10 mouse cellular contexts compared by ENCODE assay signal in the genomic region with DNA sequence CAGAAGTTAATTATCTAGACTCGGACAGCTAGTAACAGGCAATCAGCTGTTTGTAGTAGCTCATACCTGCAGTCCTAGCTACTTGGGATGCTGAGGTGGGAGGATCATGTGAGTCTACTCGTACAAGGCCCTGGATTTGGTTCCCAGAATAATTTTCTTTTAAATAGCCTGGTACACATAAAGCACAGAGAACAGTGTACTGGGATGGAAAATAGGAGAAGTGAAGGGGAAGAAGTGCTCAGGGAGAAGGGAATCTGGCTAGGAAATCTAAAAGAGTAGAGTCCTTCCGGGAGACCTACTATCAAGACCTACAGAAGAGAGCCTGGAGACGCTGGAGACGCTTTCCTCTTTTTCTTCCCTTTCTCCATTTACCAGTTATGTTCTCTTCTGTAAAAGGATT. TPM values are rescaled to one million over a fixed set of nuclear protein-coding genes. Genes with fewer than 3 reads are reported as not detected.
DNase-seq lines count a peak whose midpoint lies in the region; ATAC-seq lines count a peak whose summit lies in the region.
"Had no signal": no experiment of that assay in that cellular context is flagged by ENCODE, and none has a peak within 500 bp of the region (broad histone marks: within the 10 kb centered on the region; RNA-seq: fewer than 3 reads in every experiment).

No protein-coding gene starts in this region.

- peak overlapping the region; percentile 93 for H3K4me2 ChIP-seq in liver, embryonic 11.5 days
- H3K4me2 ChIP-seq in forebrain, embryonic 11.5 days (ENCODE audit: low read depth, low read length, severe bottlenecking) = peak overlapping the region; percentile 72
- peak overlapping the region; percentile 57 for H3K4me2 ChIP-seq in limb, embryonic 11.5 days (ENCODE audit: low read depth, severe bottlenecking)
- peak overlapping the region; percentile 91 for H3K4me2 ChIP-seq in neural tube, embryonic 14.5 days (ENCODE audit: low read depth, low read length)

- H3K36me3 ChIP-seq in liver, embryonic 11.5 days (ENCODE audit: control insufficient read depth, insufficient read depth, low read length) = no peaks in the 10 kb centered on the region
- H3K36me3 ChIP-seq in forebrain, embryonic 11.5 days (ENCODE audit: control insufficient read depth, insufficient read depth, low read length) = no peaks in the 10 kb centered on the region
- no peaks in the 10 kb centered on the region for H3K36me3 ChIP-seq in limb, embryonic 11.5 days (ENCODE audit: control insufficient read depth, insufficient read depth, low read length)
- H3K36me3 ChIP-seq in neural tube, embryonic 14.5 days (ENCODE audit: control insufficient read depth, insufficient read depth, low read length) = no peaks in the 10 kb centered on the region

- 36% methylated on average over 5 of the region's 5 CpGs for WGBS in liver, embryonic 11.5 days
- 30% methylated on average over 5 of the region's 5 CpGs for WGBS in forebrain, embryonic 11.5 days
- 38% methylated on average over 5 of the region's 5 CpGs for WGBS in limb, embryonic 11.5 days
- 33% methylated on average over 5 of the region's 5 CpGs for WGBS in neural tube, embryonic 14.5 days

- H3K27me3 ChIP-seq in liver, embryonic 11.5 days (replicated peaks; ENCODE audit: control insufficient read depth, insufficient read depth, low read length) = no peaks in the 10 kb centered on the region; the same call in 1 of the 2 replicates
- H3K27me3 ChIP-seq in forebrain, embryonic 11.5 days (ENCODE audit: control insufficient read depth, insufficient read depth, low read length) = no peaks in the 10 kb centered on the region
- H3K27me3 ChIP-seq in limb, embryonic 11.5 days (ENCODE audit: control insufficient read depth, insufficient read depth, low read length) = no peaks in the 10 kb centered on the region
- H3K27me3 ChIP-seq in neural tube, embryonic 14.5 days (ENCODE audit: control insufficient read depth, insufficient read depth, low read length) = no peaks in the 10 kb centered on the region
- H3K27me3 ChIP-seq: Patski had no signal

- no peaks in the 10 kb centered on the region for H3K9me3 ChIP-seq in liver, embryonic 11.5 days (ENCODE audit: control insufficient read depth, low read length)
- no peaks in the 10 kb centered on the region for H3K9me3 ChIP-seq in forebrain, embryonic 11.5 days (ENCODE audit: control insufficient read depth, low read length)
- no peaks in the 10 kb centered on the region for H3K9me3 ChIP-seq in limb, embryonic 11.5 days (ENCODE audit: control insufficient read depth, low read length)
- H3K9me3 ChIP-seq in neural tube, embryonic 14.5 days (ENCODE audit: control insufficient read depth, low read length) = no peaks in the 10 kb centered on the region

- no peak overlapping the region for H3K27ac ChIP-seq in liver, embryonic 11.5 days (ENCODE audit: low read depth, low read length)
- H3K27ac ChIP-seq in forebrain, embryonic 11.5 days (ENCODE audit: low read depth, low read length) = no peak overlapping the region
- no peak overlapping the region for H3K27ac ChIP-seq in limb, embryonic 11.5 days (replicated peaks; ENCODE audit: low read depth, low read length)
- peak overlapping the region; percentile 68; the same call in 1 of the 2 replicates for H3K27ac ChIP-seq in neural tube, embryonic 14.5 days (ENCODE audit: low read depth, low read length)

- ATAC-seq in liver, embryonic 11.5 days (replicated peaks; ENCODE audit: low FRiP score) = no peak
- no peak for ATAC-seq in forebrain, embryonic 11.5 days (replicated peaks; ENCODE audit: low FRiP score)
- no peak for ATAC-seq in limb, embryonic 11.5 days (ENCODE audit: insufficient number of reproducible peaks, low FRiP score, low TSS enrichment, low read depth)
- no peak for ATAC-seq in neural tube, embryonic 14.5 days (ENCODE audit: low read depth)
- ATAC-seq: Patski had no signal

- peak overlapping the region; percentile 41 for H3K4me3 ChIP-seq in liver, embryonic 11.5 days (ENCODE audit: low read depth, low read length)
- H3K4me3 ChIP-seq in forebrain, embryonic 11.5 days (ENCODE audit: low read depth, low read length) = peak overlapping the region; percentile 26
- no peak overlapping the region; the same call in 1 of the 2 replicates for H3K4me3 ChIP-seq in limb, embryonic 11.5 days (ENCODE audit: low read depth, low read length)
- H3K4me3 ChIP-seq in neural tube, embryonic 14.5 days (ENCODE audit: low read depth, low read length) = no peak overlapping the region; the same call in 1 of the 2 replicates

- DNase-seq in liver, embryonic 11.5 days (ENCODE audit: low spot score) = no peak
- no peak for DNase-seq in liver
- no peak for DNase-seq in forebrain, embryonic 11.5 days (ENCODE audit: low spot score)
- DNase-seq in limb, embryonic 11.5 days (ENCODE audit: low spot score) = no peak
- DNase-seq in embryo, embryonic 9.5 days (ENCODE audit: extremely low spot score) = no peak
- DNase-seq in frontal cortex, postnatal 10 days (ENCODE audit: low spot score in 2 of 2) = no peak
- DNase-seq in layer of hippocampus, postnatal 14 days (ENCODE audit: low spot score in 2 of 2) = no peak
- DNase-seq: kidney, adult 9 months had no signal

- H3K9ac ChIP-seq in liver, embryonic 11.5 days (ENCODE audit: low read depth, low read length) = peak overlapping the region; percentile 48; the same call in 1 of the 2 replicates
- peak overlapping the region; percentile 51 for H3K9ac ChIP-seq in forebrain, embryonic 11.5 days (ENCODE audit: low read length)
- no peak overlapping the region for H3K9ac ChIP-seq in limb, embryonic 11.5 days (ENCODE audit: low read length)
- H3K9ac ChIP-seq in neural tube, embryonic 14.5 days (replicated peaks; ENCODE audit: low read depth, low read length) = no peak overlapping the region

- H3K4me1 ChIP-seq in liver, embryonic 11.5 days (replicated peaks; ENCODE audit: control insufficient read depth, insufficient read depth, low read length) = peaks cover 31% of the 10 kb centered on the region
- peaks cover 7% of the 10 kb centered on the region for H3K4me1 ChIP-seq in forebrain, embryonic 11.5 days (replicated peaks; ENCODE audit: control insufficient read depth, insufficient read depth, low read length)
- peaks cover 12% of the 10 kb centered on the region; the same call in 1 of the 2 replicates for H3K4me1 ChIP-seq in limb, embryonic 11.5 days (ENCODE audit: control insufficient read depth, insufficient read depth, low read length)
- H3K4me1 ChIP-seq in neural tube, embryonic 14.5 days (ENCODE audit: control insufficient read depth, insufficient read depth, low read length) = peaks cover 12% of the 10 kb centered on the region; the same call in 1 of the 2 replicates

RNA-seq across cellular contexts. Expression of a gene that starts 16.4 kb away (rescaled TPM):
- 9.6 and 9.9 TPM in 2 replicates for polyA plus RNA-seq in liver, embryonic 11.5 days (2014; fragmentation: Nextera tagmentation; extraction: Ambion mirVana)
- 24.0 and 24.6 TPM in 2 replicates for polyA plus RNA-seq in forebrain, embryonic 11.5 days (2014; fragmentation: Nextera tagmentation; extraction: Ambion mirVana)
- polyA plus RNA-seq in limb, embryonic 11.5 days (2014; fragmentation: Nextera tagmentation; extraction: Ambion mirVana) = 13.1 and 13.5 TPM in 2 replicates
- 30.6 and 32.1 TPM in 2 replicates for polyA plus RNA-seq in neural tube, embryonic 14.5 days (2014; fragmentation: Nextera tagmentation; extraction: Ambion mirVana)
- 100 to 1,000 TPM; 115 to 127 TPM for total RNA-seq in layer of hippocampus, postnatal 14 days (2021)

Comparison
In these comparisons a context has a peak if more than half of its experiments do, and no peak if none do; other contexts are left out.
1. H3K4me3 ChIP-seq: peak in liver, embryonic 11.5 days (single experiment) and forebrain, embryonic 11.5 days (single experiment); none in limb, embryonic 11.5 days (single experiment) and neural tube, embryonic 14.5 days (single experiment).
2. H3K9ac ChIP-seq: peak in liver, embryonic 11.5 days (single experiment) and forebrain, embryonic 11.5 days (single experiment); none in limb, embryonic 11.5 days (single experiment) and neural tube, embryonic 14.5 days (single experiment).
3. Peak in every context shown above with its lines, with median percentiles within 50 percentile points of each other: H3K4me2 ChIP-seq.